Mouse (Mus musculus) bone marrow macrophage, adult 2 months (primary cell): ENCODE results near the gene 1700029F12Rik. TPM values are rescaled to one million over a fixed set of nuclear protein-coding genes. Genes with fewer than 3 reads are reported as not detected.
"Not testable (repeated sequence)": the region's sequence is repeated elsewhere in the genome, so short reads cannot be mapped to it uniquely, and the experiment has no call there.

Source experiments
- H3K27ac ChIP-seq: 2 replicates; pipeline ENCODE4 v1.5.1; 2012; ENCODE audit warnings: low read depth, low read length; ENCODE audit not compliant: insufficient read depth
- H3K4me1 ChIP-seq: 2 replicates; pipeline ENCODE4 v1.6.1; 2012; ENCODE audit warnings: low read length; ENCODE audit not compliant: control insufficient read depth, insufficient read depth
- H3K4me3 ChIP-seq: 2 replicates; pipeline ENCODE4 v1.5.1; 2012; ENCODE audit warnings: mild to moderate bottlenecking, low read length, moderate library complexity; ENCODE audit not compliant: insufficient read depth
- CTCF ChIP-seq: IDR thresholded peaks from 2 replicates; pipeline ENCODE4 v1.5.1; 2012; ENCODE audit warnings: low read depth, mild to moderate bottlenecking, low read length, moderate library complexity
- POLR2A ChIP-seq: IDR thresholded peaks from 2 replicates; pipeline ENCODE4 v1.6.1; 2012; ENCODE audit warnings: mild to moderate bottlenecking, low read depth, low read length, borderline replicate concordance
- polyA plus RNA-seq: library from polyadenylated mRNA; stranded (reverse); fragments of >200 nt; gene quantifications from 2 replicates; pipeline ENCODE4 v1.2.4, GENCODE M21; 2012; ENCODE audit not compliant: missing spikeins, insufficient read depth, insufficient read length

1700029F12Rik gene
- polyA plus RNA-seq, 1 experiment: not detected

DNA sequence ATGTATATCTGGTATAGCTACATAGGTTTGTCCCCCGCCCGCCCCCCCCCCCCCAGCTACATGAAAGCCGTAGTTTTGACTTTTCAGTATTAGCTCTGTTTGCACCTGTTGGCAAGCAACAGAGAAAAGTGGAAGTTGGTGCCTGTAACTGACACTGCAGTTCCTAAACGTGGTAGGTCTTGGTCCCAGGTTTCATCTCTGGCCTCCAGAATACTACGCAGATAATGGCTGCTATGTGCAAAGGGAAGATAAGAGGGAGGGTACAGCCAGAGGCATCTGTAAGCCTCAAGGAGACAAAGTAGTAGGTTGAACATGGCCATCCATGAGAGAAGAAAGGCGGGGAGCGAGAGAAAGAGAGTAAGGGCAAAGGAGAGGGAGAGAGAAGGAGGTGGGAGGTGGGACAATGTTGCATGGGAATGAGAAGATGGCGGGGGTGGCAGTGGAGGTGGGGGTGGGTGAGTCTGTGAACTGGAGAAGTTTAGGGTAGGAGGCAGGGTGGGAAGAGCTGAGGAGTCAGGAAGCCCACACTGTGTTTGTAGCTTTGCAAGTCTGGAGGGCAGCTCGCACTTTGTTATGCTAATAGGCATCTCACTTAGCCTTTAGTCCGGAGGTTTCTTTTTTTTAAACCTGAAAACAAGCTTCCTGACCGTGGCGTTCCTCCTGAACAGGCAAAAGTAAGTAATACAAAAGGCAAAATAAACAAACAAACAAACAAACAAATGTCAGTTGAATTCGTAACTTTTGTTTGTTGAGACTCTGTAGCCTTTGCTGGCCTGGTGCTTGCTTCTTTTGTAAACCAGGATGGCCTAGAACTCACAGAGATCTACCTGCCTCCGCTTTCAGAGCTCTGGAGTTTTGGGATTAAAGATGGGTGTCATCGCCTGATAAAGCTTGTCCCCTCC lies 32.7 kb upstream of the 1700029F12Rik start, which contains the start of gene Fam169a:
Gene Fam169a, plus strand, starts transcription at position 638 of the 902 bp plus-strand sequence.
- TF ChIP-seq POLR2A (no peak), CTCF (no peak)
- Histone ChIP-seq H3K27ac (no peak within 1 kb of the TSS), H3K4me3 (no peak within 1 kb of the TSS), H3K4me1 (no peaks in the 10 kb centered on the region)

DNA sequence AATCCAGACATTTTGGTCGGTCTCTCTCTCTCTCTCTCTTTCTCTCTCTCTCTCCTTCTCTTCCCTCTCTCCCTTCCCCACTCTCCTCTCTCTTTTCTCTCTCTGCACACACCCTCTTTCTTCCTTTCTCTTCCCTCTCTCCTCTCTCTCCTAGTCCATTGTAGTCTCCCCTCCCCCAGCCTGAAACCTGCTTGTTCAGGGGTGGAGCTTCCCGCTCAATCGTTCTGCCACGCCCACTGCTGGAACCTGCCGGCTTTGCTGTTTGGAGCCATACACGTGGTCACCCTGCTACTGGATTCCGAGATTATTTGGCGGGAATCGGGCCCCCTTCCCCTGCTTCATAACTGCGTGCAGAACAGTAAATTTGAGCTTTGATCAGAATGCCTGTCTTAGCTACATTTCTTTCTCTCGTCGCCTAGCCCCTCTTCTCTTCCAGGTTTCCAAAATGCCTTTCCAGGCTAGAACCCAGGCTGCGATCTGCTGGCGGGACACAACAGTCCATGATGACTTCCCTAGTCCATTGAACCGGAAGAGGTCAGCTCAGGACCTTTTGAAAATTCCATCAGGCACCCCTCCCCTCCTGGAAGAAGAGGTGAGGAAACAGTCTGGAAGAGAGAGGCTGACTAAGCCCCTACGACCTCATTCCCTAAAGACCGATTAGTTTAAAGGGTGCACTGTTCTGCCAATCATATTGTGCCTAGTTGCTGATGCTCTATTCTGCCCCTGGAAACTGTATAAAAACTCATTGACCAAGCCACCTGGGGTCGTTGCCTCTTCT lies 30.9 kb upstream of the 1700029F12Rik start:
- H3K4me1 ChIP-seq, H3K27ac ChIP-seq, H3K4me3 ChIP-seq: not testable (repeated sequence)

DNA sequence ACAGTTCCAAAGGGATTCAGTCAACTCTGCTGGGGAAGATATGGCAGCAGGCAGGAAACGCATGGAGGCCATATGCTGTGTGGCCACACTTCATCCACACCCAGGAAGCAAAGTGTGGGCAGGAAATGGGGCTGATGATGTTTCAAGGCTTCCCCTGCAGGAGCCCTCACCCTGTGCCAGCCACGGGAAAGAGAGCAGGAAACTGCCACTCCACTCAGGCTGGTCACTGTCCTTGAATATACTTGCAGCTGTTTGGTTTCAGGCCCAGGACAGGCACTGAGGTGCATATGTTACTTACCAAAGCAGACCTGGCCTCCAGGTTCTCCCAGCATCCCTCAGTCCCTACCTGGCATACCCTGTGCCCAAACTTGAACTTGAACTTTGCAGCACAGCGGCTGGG lies 30.3 kb upstream of the 1700029F12Rik start:
- no peak for TF ChIP-seq POLR2A
- TF ChIP-seq CTCF: no peak
- H3K27ac ChIP-seq: no peak overlapping the region
- H3K4me1 ChIP-seq: no peaks in the 10 kb centered on the region
- no peak overlapping the region for H3K4me3 ChIP-seq

DNA sequence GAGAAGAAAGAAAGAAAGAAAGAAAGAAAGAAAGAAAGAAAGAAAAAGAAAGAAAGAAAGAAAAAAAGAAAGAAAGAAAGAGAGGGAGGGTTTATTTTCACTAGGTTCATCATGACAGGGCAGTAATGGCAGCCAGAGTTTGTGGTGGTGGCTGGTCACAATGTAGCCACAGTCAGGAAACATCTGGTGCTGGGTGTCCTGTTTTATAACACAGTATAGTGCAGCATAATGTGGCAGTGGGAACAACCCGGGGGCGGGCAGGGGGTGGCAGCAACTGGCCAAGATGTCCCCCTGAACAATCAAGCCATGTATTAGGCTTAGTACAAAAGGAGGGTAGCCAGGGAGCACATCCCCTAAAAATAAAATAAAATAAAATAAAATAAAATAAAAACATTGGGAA lies 29.3 kb upstream of the 1700029F12Rik start:
- H3K4me1 ChIP-seq: no peaks in the 10 kb centered on the region
- TF ChIP-seq POLR2A (no peak), CTCF (no peak)
- H3K27ac ChIP-seq: no peak overlapping the region
- no peak overlapping the region for H3K4me3 ChIP-seq

DNA sequence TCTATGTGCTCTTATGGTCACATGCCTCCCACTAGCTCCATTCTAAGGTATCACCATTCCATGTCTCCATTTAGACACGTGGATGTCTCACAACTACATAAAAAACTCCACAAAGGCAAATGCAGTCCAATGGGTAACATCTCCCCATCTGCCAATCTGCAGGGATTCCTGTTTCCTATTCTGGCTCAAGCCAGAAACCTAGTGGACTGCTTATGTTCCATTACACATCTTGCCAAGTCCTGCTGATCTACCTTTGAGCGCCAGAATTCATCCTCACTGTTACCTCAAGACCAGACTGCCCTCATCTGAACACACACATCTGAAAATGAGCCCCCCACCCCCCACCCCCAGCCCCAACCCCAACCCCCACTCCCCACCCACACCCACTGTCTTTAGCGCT lies 28.0 kb upstream of the 1700029F12Rik start:
- no peak for TF ChIP-seq POLR2A
- Histone ChIP-seq H3K27ac (no peak overlapping the region), H3K4me3 (no peak overlapping the region), H3K4me1 (no peaks in the 10 kb centered on the region)

DNA sequence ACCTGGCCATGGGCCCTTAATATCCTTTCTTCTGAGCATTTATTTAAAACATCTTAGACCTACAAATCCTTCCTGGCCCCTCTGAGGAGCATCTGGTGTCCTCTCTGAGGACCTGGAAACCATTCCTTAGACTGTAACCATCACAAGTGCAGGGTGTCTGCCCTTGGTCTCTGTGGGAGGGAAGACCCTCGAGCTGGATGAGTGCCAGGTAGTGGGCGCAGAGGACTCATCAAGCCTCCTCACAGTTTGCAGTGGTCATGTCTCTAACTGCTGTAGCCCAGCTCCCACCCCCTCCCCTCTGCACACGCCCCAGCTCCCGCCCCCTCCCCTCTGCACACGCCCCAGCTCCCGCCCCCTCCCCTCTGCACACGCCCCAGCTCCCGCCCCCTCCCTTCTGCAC lies 26.2 kb upstream of the 1700029F12Rik start:
- H3K4me1 ChIP-seq: no peaks in the 10 kb centered on the region

DNA sequence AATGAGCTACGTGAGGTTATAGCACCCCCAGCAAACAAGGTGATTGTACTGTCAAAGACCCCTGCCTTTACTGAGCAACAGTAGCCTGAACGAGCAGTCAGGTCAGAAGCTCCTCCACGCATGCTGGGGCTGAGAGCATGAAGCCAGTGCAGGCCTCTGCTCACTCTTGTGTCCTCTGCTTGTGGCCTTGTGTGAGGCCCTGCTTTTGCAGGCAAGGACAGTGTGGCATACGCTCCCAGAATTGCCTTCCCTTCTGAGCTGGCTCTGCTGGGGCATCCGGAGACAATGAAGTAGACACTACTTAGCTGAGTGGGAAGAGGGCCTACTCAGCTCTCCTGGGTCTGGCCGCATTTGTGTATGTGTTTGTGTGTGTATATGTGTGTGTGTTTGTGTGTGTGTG lies 25.6 kb upstream of the 1700029F12Rik start:
- TF ChIP-seq POLR2A: no peak
- no peak for TF ChIP-seq CTCF
- H3K4me3 ChIP-seq: no peak overlapping the region
- no peak overlapping the region for H3K27ac ChIP-seq
- H3K4me1 ChIP-seq: no peaks in the 10 kb centered on the region

More for the DNA sequence above, 26.2 kb upstream of the 1700029F12Rik start:
- TF ChIP-seq CTCF (no peak), POLR2A (no peak)
- Histone ChIP-seq H3K27ac (no peak overlapping the region), H3K4me3 (no peak overlapping the region)

DNA sequence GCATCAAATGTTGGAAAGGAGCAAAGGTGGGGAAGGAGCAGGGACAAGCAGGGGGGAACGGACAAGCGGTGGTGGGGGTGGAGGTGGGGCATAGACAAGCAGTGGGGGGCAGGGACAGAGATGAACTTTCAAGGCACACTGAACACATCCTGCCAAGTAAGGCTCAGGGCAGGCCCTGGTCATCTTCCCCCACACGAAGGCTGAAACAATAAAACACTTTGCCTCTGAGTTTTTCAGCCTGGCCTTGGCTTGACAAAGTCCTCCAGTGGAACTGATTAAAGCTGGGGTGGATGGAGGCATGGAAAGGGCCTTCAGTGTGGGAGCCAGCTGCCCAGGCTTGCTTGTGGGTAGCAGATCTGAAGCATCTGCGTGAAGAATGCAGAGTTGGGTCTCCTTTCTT lies 23.7 kb upstream of the 1700029F12Rik start:
- H3K4me1 ChIP-seq: no peaks in the 10 kb centered on the region
- TF ChIP-seq CTCF (no peak), POLR2A (no peak)
- no peak overlapping the region for H3K4me3 ChIP-seq
- H3K27ac ChIP-seq: no peak overlapping the region

DNA sequence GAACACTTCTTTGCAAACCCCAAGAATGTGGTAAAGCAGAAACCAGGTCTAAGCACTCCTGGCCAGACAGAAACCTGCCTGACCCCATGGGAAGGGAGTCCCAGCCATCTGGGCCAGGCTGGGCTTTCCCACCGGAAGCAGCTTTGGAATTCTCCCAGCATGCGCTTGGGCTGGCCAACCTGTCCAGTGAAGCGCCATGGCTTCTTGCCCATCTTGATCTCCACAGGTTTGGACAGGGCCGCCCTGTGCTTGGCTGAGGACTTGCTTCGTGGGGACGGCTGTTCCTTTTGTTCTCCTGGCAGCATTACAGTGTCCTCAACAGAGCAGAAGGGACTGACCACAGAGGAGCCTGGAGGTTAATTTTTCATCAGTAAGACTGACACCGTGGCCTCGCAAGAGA lies 19.7 kb upstream of the 1700029F12Rik start:
- Histone ChIP-seq H3K4me1 (no peaks in the 10 kb centered on the region), H3K4me3 (no peak overlapping the region), H3K27ac (no peak overlapping the region)
- no peak for TF ChIP-seq POLR2A
- TF ChIP-seq CTCF: no peak

DNA sequence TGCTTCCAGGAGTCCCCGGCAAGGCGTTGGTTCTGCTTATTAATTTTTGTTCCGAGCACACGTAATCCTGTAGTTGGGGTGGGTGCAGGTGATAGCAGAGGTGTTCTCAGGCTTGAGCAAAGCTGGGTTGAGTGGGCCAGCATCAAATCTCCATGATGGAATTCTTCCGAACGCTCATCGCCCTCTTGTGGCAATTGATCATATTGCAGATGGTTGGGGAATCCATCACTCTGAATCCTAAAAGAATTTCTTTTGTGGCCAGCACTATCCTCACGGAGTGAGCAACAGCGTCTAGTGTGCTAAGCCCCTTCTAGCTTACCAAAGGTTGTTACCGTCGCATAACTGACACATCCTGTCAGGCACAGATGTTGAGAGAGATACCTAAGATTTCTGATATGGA lies 18.5 kb upstream of the 1700029F12Rik start:
- TF ChIP-seq CTCF: peak; percentile 40
- TF ChIP-seq POLR2A: no peak
- Histone ChIP-seq H3K27ac (no peak overlapping the region), H3K4me1 (no peaks in the 10 kb centered on the region), H3K4me3 (no peak overlapping the region)
